ENCODE assay signal across 24 mouse cellular contexts in the genomic region with DNA sequence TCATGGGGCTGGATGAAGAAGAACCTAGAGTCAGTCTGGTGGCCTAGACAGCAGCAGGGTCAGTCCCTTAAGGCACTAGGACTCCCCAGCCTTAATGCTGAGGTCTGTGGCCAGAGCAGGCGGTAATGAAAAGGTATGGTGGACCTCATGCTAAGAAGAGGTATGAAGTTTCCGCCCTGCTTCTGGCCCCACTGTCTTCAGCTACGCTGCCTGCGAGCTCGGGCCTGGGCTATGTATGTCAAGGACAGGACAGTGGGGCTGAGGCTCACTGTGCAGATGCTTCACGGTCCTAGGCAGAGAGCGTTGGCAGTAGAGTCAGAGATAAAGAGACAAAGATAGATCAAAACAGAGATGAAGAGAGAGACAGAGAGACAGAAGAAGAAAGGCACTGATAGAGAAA.
"Had no signal": no experiment of that assay in that cellular context is flagged by ENCODE, and none has a peak within 500 bp of the region (broad histone marks: within the 10 kb centered on the region; RNA-seq: fewer than 3 reads in every experiment).

No protein-coding gene starts in this region.

- H3K4me3 ChIP-seq: gastrocnemius, adult 2 months; heart, embryonic 10.5 days; heart, embryonic 12.5 days; hindbrain, embryonic 13.5 days; hindbrain, embryonic 15.5 days; kidney, embryonic 15.5 days; limb, embryonic 13.5 days; limb, embryonic 15.5 days; liver, embryonic 12.5 days had no signal

- ATAC-seq: hindbrain, postnatal 0 days; intestine, embryonic 16.5 days; liver, embryonic 12.5 days had no signal

- H3K9me3 ChIP-seq: heart, embryonic 10.5 days; heart, embryonic 12.5 days; hindbrain, embryonic 13.5 days; hindbrain, embryonic 15.5 days; kidney, embryonic 15.5 days; limb, embryonic 13.5 days; limb, embryonic 15.5 days; liver, embryonic 12.5 days had no signal

- DNase-seq: gastrocnemius, adult 2 months; gastrocnemius, postnatal 10 days; gastrocnemius, postnatal 25 days; heart, adult 18-20 months; heart, postnatal 14 days; heart, postnatal 36 days; kidney, adult 11 months; kidney, adult 2 months; kidney, adult 9 months; kidney, postnatal 14 days; kidney, postnatal 36 days; layer of hippocampus, adult 9-11 months; layer of hippocampus, postnatal 36 days; left cerebral cortex, postnatal 4 days had no signal

- H3K36me3 ChIP-seq: heart, embryonic 10.5 days; heart, embryonic 12.5 days; hindbrain, embryonic 13.5 days; hindbrain, embryonic 15.5 days; kidney, embryonic 15.5 days; limb, embryonic 13.5 days; limb, embryonic 15.5 days; liver, embryonic 12.5 days had no signal

- H3K4me1 ChIP-seq: hindbrain, embryonic 13.5 days; hindbrain, embryonic 15.5 days; kidney, embryonic 15.5 days; limb, embryonic 13.5 days; limb, embryonic 15.5 days had no signal

- H3K27me3 ChIP-seq: heart, embryonic 12.5 days; hindbrain, embryonic 13.5 days; hindbrain, embryonic 15.5 days; kidney, embryonic 15.5 days; limb, embryonic 13.5 days; limb, embryonic 15.5 days had no signal
